Mouse (Mus musculus): ENCODE results near the gene 4933425L06Rik.

GRCm38 (mm10) chr13:105055374-105055773 lies 26.5 kb upstream of the 4933425L06Rik start:
- TF ChIP-seq POLR2A (IDR thresholded peaks at IDR 0.05; ENCODE audit: extremely low read depth, insufficient read depth, low read length): no peak
- TF ChIP-seq CTCF (IDR thresholded peaks at IDR 0.05; ENCODE audit: low read depth, low read length): no peak

Measured in liver, adult 2 months (tissue).